Mouse (Mus musculus): ENCODE results near the gene Pirt. TPM values are rescaled to one million over a fixed set of nuclear protein-coding genes. Genes with fewer than 3 reads are reported as not detected.

Pirt gene
- polyA plus RNA-seq, 1 experiment = not detected

GRCm38 (mm10) chr11:66924095-66924823 lies 12.5 kb downstream of the Pirt start:
- H3K4me3 ChIP-seq = no peak overlapping the region
- no peaks in the 10 kb centered on the region for H3K79me2 ChIP-seq (ENCODE audit: control insufficient read depth, insufficient read depth)
- H3K27me3 ChIP-seq (ENCODE audit: control insufficient read depth, insufficient read depth, insufficient read length) = peaks cover 5% of the 10 kb centered on the region
- H3K36me3 ChIP-seq (ENCODE audit: control insufficient read depth, insufficient read depth) = no peaks in the 10 kb centered on the region
- no peak overlapping the region for H3ac ChIP-seq (ENCODE audit: control insufficient read depth, insufficient read length)
- H3K4me2 ChIP-seq (ENCODE audit: low read depth) = no peak overlapping the region
- TF ChIP-seq CEBPB (IDR thresholded peaks at IDR 0.05; ENCODE audit: insufficient read depth, poor library complexity, severe bottlenecking) = no peak
- TF ChIP-seq SRF (IDR thresholded peaks at IDR 0.05; ENCODE audit: control insufficient read depth, insufficient read length, low read depth) = no peak
- no peak for TF ChIP-seq E2F4 (IDR thresholded peaks at IDR 0.05; ENCODE audit: insufficient read depth)
- no peak for TF ChIP-seq MYOD1 (IDR thresholded peaks at IDR 0.05; ENCODE audit: control insufficient read depth in 1 of 3, insufficient read length in 2 of 3, low read depth in 2 of 3)
- no peak for TF ChIP-seq MAX (IDR thresholded peaks at IDR 0.05; ENCODE audit: low read depth)
- TF ChIP-seq POLR2A (IDR thresholded peaks at IDR 0.05; ENCODE audit: insufficient read length, low read depth) = no peak
- TF ChIP-seq POLR2AphosphoS2 (IDR thresholded peaks at IDR 0.05; ENCODE audit: insufficient read length, low read depth) = no peak
- no peak for TF ChIP-seq USF1 (IDR thresholded peaks at IDR 0.05; ENCODE audit: low read depth)
- TF ChIP-seq REST (IDR thresholded peaks at IDR 0.05; ENCODE audit: insufficient read depth, insufficient read length) = no peak
- no peak for TF ChIP-seq TCF3 (IDR thresholded peaks at IDR 0.05; ENCODE audit: insufficient read length, low read depth)
- TF ChIP-seq TCF12 (IDR thresholded peaks at IDR 0.05; ENCODE audit: insufficient read depth, poor library complexity, severe bottlenecking) = no peak
- no peak for TF ChIP-seq MYOG (IDR thresholded peaks at IDR 0.05; ENCODE audit: control insufficient read depth in 1 of 3, insufficient read depth in 1 of 3, insufficient read length in 2 of 3, low read depth in 2 of 3)

GRCm38 (mm10) chr11:66928311-66928710 lies 16.5 kb downstream of the Pirt start:
- Histone ChIP-seq H3K79me2 (ENCODE audit: control insufficient read depth, insufficient read depth) (no peaks in the 10 kb centered on the region), H3K36me3 (ENCODE audit: control insufficient read depth, insufficient read depth) (no peaks in the 10 kb centered on the region), H3K27me3 (ENCODE audit: control insufficient read depth, insufficient read depth, insufficient read length) (peaks cover 8% of the 10 kb centered on the region), H3K4me2 (ENCODE audit: low read depth) (no peak overlapping the region), H3ac (ENCODE audit: control insufficient read depth, insufficient read length) (no peak overlapping the region), H3K4me3 (no peak overlapping the region)
- TF ChIP-seq TCF3 (IDR thresholded peaks at IDR 0.05; ENCODE audit: insufficient read length, low read depth) (no peak), MYOG (IDR thresholded peaks at IDR 0.05; ENCODE audit: control insufficient read depth in 1 of 3, insufficient read depth in 1 of 3, insufficient read length in 2 of 3, low read depth in 2 of 3) (no peak), MAX (IDR thresholded peaks at IDR 0.05; ENCODE audit: low read depth) (no peak), CEBPB (IDR thresholded peaks at IDR 0.05; ENCODE audit: insufficient read depth, poor library complexity, severe bottlenecking) (no peak), TCF12 (IDR thresholded peaks at IDR 0.05; ENCODE audit: insufficient read depth, poor library complexity, severe bottlenecking) (no peak), SRF (IDR thresholded peaks at IDR 0.05; ENCODE audit: control insufficient read depth, insufficient read length, low read depth) (no peak), USF1 (IDR thresholded peaks at IDR 0.05; ENCODE audit: low read depth) (no peak)

GRCm38 (mm10) chr11:66932827-66933599 lies 21.2 kb downstream of the Pirt start:
- H3K4me2 ChIP-seq (ENCODE audit: low read depth) = no peak overlapping the region
- no peaks in the 10 kb centered on the region for H3K79me2 ChIP-seq (ENCODE audit: control insufficient read depth, insufficient read depth)
- H3ac ChIP-seq (ENCODE audit: control insufficient read depth, insufficient read length) = no peak overlapping the region
- no peak overlapping the region for H3K4me3 ChIP-seq
- H3K27me3 ChIP-seq (ENCODE audit: control insufficient read depth, insufficient read depth, insufficient read length) = peaks cover 5% of the 10 kb centered on the region
- TF ChIP-seq MAX (IDR thresholded peaks at IDR 0.05; ENCODE audit: low read depth) (no peak), REST (IDR thresholded peaks at IDR 0.05; ENCODE audit: insufficient read depth, insufficient read length) (no peak), MYOD1 (IDR thresholded peaks at IDR 0.05; ENCODE audit: control insufficient read depth in 1 of 3, insufficient read length in 2 of 3, low read depth in 2 of 3) (no peak), E2F4 (IDR thresholded peaks at IDR 0.05; ENCODE audit: insufficient read depth) (no peak), POLR2A (IDR thresholded peaks at IDR 0.05; ENCODE audit: insufficient read length, low read depth) (no peak)
- H3K36me3 ChIP-seq (ENCODE audit: control insufficient read depth, insufficient read depth) = no peaks in the 10 kb centered on the region

GRCm38 (mm10) chr11:66934428-66935173 lies 22.8 kb downstream of the Pirt start:
- Histone ChIP-seq H3K36me3 (ENCODE audit: control insufficient read depth, insufficient read depth) (no peaks in the 10 kb centered on the region), H3K79me2 (ENCODE audit: control insufficient read depth, insufficient read depth) (no peaks in the 10 kb centered on the region), H3K4me3 (no peak overlapping the region), H3K27me3 (ENCODE audit: control insufficient read depth, insufficient read depth, insufficient read length) (peaks cover 5% of the 10 kb centered on the region), H3K4me2 (ENCODE audit: low read depth) (no peak overlapping the region), H3ac (ENCODE audit: control insufficient read depth, insufficient read length) (no peak overlapping the region)
- TF ChIP-seq USF1 (IDR thresholded peaks at IDR 0.05; ENCODE audit: low read depth) = no peak
- TF ChIP-seq MYOD1 (IDR thresholded peaks at IDR 0.05; ENCODE audit: control insufficient read depth in 1 of 3, insufficient read length in 2 of 3, low read depth in 2 of 3) = no peak
- no peak for TF ChIP-seq MYOG (IDR thresholded peaks at IDR 0.05; ENCODE audit: control insufficient read depth in 1 of 3, insufficient read depth in 1 of 3, insufficient read length in 2 of 3, low read depth in 2 of 3)
- no peak for TF ChIP-seq REST (IDR thresholded peaks at IDR 0.05; ENCODE audit: insufficient read depth, insufficient read length)
- no peak for TF ChIP-seq CEBPB (IDR thresholded peaks at IDR 0.05; ENCODE audit: insufficient read depth, poor library complexity, severe bottlenecking)

Data from myocyte (in vitro differentiated cells).